Mouse (Mus musculus): Measurements from ENCODE around the gene Pdgfc. TPM values are rescaled to one million over a fixed set of nuclear protein-coding genes. Genes with fewer than 3 reads are reported as not detected.

Pdgfc gene
- total RNA-seq, 2 experiments from 2014 or later, result not detected

- ATAC-seq (replicated peaks; ENCODE audit: low FRiP score, low TSS enrichment, poor library complexity, severe bottlenecking), result no peak
Observed at GRCm38 (mm10) chr3:81221682-81222081, 185.5 kb downstream of the Pdgfc start.

DNA sequence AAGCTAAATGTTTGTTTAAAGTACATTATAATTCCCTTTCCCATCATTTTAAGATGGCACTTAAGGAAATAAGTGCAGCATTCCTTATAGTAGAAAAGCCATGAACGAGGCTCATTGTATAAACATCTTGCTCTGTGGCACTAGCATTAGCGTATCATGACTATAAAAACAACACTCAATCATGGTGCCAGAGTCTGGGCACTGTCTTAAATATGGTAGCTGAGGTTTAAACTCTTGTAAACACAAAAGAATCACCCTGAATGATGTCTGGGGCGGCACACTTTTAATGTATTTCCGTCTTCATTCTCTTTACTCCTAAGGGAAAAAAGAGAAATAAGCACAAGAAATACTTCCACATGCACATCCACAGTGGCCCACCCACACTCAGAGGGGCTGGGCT is 192.1 kb downstream of the Pdgfc start:
- no peak for ATAC-seq (replicated peaks; ENCODE audit: low FRiP score, low TSS enrichment, poor library complexity, severe bottlenecking)

DNA sequence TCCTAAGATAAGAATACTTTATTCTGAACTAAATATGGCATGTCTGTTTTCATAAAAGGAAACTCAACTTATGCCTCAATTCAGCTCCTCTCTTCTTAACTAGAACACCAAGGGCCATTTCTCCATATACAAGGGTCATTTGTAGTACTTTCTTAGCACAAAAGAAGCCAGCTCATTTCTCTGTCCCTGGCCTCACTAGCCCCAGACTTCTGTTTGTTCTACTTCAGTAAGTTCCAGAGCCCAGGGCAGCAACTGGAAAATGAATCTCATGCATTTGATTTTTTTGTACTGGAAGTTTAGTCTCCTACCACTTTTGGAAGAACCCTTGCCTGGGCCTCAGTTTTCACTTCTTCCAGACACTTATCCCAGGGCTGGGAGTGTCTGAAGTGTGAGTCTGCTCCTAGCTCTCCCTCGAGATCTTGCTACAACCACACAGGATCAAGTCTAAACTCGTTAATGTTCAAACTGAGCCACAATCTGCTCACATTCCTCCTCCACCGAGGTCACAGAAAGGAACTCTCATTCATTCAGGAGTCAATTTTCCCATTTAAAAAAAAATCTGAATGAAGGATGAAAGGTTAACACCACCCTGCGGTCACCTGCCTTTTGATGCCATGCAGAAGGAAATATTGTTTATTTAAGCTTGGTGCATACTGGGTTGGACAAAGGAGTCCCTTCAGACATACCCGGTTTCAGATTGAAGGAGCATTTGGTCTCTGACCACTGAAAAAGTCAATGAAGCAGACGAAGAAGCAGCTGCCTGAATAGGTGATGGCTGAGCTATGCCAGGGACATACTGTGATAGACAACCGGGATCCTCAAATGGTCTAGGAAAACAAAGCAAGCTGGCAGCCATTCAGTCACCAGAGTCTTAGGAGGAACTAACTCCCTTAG is 206.7 kb downstream of the Pdgfc start:
- no peak for ATAC-seq (replicated peaks; ENCODE audit: low FRiP score, low TSS enrichment, poor library complexity, severe bottlenecking)

DNA sequence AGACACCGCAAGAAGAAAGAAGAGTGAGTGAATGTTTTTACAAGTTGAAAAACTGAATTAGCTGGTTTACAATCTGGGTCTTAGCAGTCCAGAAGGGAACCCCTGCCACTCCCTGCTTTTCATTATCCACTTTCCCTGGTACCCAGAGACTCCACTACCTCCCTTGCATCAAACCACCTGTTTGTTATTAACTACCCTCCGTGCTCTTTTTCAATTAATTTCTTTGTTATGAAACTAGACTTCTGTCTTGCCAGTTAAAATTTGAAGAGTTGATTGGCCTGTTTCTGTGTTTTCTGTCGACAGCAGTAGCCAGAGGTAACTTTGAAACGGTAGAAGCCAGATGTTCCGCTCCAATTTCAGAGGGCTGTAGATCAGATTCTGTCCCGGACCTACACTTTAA is 207.4 kb downstream of the Pdgfc start:
- ATAC-seq (replicated peaks; ENCODE audit: low FRiP score, low TSS enrichment, poor library complexity, severe bottlenecking), result no peak

DNA sequence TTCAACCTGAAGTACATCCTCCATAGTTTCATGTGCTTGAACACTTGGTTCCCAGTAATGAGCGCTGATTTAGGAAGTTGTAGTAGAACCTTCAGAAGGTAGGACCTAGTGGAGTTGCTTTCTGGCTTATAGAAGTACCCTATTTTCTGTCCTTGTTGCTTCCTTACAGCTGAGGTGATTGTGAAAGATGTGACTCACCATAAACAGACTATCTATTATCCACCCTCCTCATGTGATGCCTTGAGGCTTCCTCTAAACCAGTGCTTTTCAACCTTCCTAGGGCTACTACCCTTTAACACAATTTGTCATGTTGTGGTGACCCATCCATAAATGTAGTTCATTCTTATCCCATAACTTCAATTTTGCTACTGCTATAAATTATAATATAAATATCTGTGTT is 226.6 kb downstream of the Pdgfc start:
- no peak for ATAC-seq (replicated peaks; ENCODE audit: low FRiP score, low TSS enrichment, poor library complexity, severe bottlenecking)

Other genes with a start within 250 kb of the Pdgfc start
- gene Gria2, start 233.6 kb upstream of the Pdgfc start, total RNA-seq (2014; fragmentation: Nextera tagmentation), result not detected in 2 replicates
- not detected in 2 replicates for gene Gria2, start 233.6 kb upstream of the Pdgfc start, total RNA-seq (2017)
- gene Glrb, start 122.8 kb upstream of the Pdgfc start, total RNA-seq (2014; fragmentation: Nextera tagmentation), result not detected in 2 replicates
- not detected in 2 replicates for gene Glrb, start 122.8 kb upstream of the Pdgfc start, total RNA-seq (2017)